Mouse (Mus musculus): Measurements from ENCODE around the gene Capn3. TPM values are rescaled to one million over a fixed set of nuclear protein-coding genes. Genes with fewer than 3 reads are reported as not detected.

Capn3 gene
- total RNA-seq, 2 experiments from 2014 or later, result 19.8 to 20.9 TPM

- DNase-seq (ENCODE audit: low spot score in 2 of 2), result no peak
- TF ChIP-seq CTCF (conservative IDR thresholded peaks at IDR 0.05), result no peak
- no peak overlapping the region for H3K27ac ChIP-seq
- no peak overlapping the region for H3K4me3 ChIP-seq
These were observed 88.9 kb downstream of the Capn3 start for GRCm38 (mm10) chr2:120544732-120545131.

Other genes starting within 250 kb of the Capn3 start
- 10 to 100 TPM; 11.9 to 12.1 TPM for gene Pla2g4e, start 210.7 kb upstream of the Capn3 start, total RNA-seq (2021)
- not detected for gene Pla2g4d, start 166.8 kb upstream of the Capn3 start, total RNA-seq (2021)
- gene Pla2g4f, start 141.9 kb upstream of the Capn3 start, total RNA-seq (2021), result not detected
- 10 to 100 TPM; 69.0 to 80.5 TPM for gene Vps39, start 102.9 kb upstream of the Capn3 start, total RNA-seq (2021)
- gene Ganc, start 52.1 kb upstream of the Capn3 start, total RNA-seq (2021), result 10 to 100 TPM; 12.6 to 14.8 TPM
- gene Tmem87a, start 51.9 kb upstream of the Capn3 start, total RNA-seq (2021), result 10 to 100 TPM; 41.0 to 43.4 TPM
- 100 to 1,000 TPM; 159 to 161 TPM for gene Zfp106, start 107.8 kb downstream of the Capn3 start, total RNA-seq (2021)
- 10 to 100 TPM; 19.6 to 19.8 TPM for gene Snap23, start 111.7 kb downstream of the Capn3 start, total RNA-seq (2021)
- 10 to 100 TPM; 14.9 to 15.7 TPM for gene Haus2, start 153.4 kb downstream of the Capn3 start, total RNA-seq (2021)
- gene Lrrc57, start 153.5 kb downstream of the Capn3 start, total RNA-seq (2021), result 10 to 100 TPM; 34.7 to 43.4 TPM
- gene Stard9, start 173.1 kb downstream of the Capn3 start, total RNA-seq (2021), result 1 to 10 TPM; 8.1 to 9.9 TPM